Mouse (Mus musculus): ENCODE results near the gene Cdhr3.

- TF ChIP-seq CTCF (IDR thresholded peaks at IDR 0.05; ENCODE audit: insufficient read depth, low read length) (no peak), POLR2A (IDR thresholded peaks at IDR 0.05; ENCODE audit: borderline replicate concordance, extremely low read depth, low read depth, low read length) (no peak)
These were observed 39.1 kb upstream of the Cdhr3 start for GRCm38 (mm10) chr12:33131796-33132195.

All from lung, adult 2 months (tissue).